Mouse (Mus musculus) liver, adult 2 months (tissue): Measurements from ENCODE around the gene Tm9sf3. TPM values are rescaled to one million over a fixed set of nuclear protein-coding genes. Genes with fewer than 3 reads are reported as not detected.

Experiments
- DNase-seq: peaks from one replicate; pipeline ENCODE4 v3.0.0-alpha.2; 2011; ENCODE audit warnings: low read depth, low spot score; ENCODE audit errors: extremely low read depth
- H3K27ac ChIP-seq: fragments of 200-500 bp; replicated peaks from 2 replicates; pipeline ENCODE4 v1.5.1; 2012; ENCODE audit warnings: low read depth, mild to moderate bottlenecking, control low read depth, inconsistent platforms, low read length; ENCODE audit not compliant: insufficient read depth
- H3K27me3 ChIP-seq: fragments of 200-500 bp; 2 replicates; pipeline ENCODE4 v1.6.1; 2012; ENCODE audit warnings: mild to moderate bottlenecking, moderate library complexity, low read length, inconsistent platforms; ENCODE audit not compliant: control insufficient read depth, insufficient read depth
- H3K36me3 ChIP-seq: fragments of 200-500 bp; 2 replicates; pipeline ENCODE4 v1.6.1; 2012; ENCODE audit warnings: low read length, inconsistent platforms; ENCODE audit not compliant: control insufficient read depth, insufficient read depth
- H3K4me1 ChIP-seq: fragments of 200-500 bp; 2 replicates; pipeline ENCODE4 v1.6.1; 2011; ENCODE audit warnings: low read length; ENCODE audit not compliant: control insufficient read depth, insufficient read depth
- H3K4me3 ChIP-seq: fragments of 200-500 bp; 2 replicates; pipeline ENCODE4 v1.5.1; 2011; ENCODE audit warnings: low read depth, mild to moderate bottlenecking, control low read depth, low read length, moderate library complexity; ENCODE audit not compliant: insufficient read depth
- H3K79me2 ChIP-seq: fragments of 200-500 bp; 2 replicates; pipeline ENCODE4 v1.6.1; 2012; ENCODE audit warnings: inconsistent platforms, mild to moderate bottlenecking, low read length, moderate library complexity; ENCODE audit not compliant: control insufficient read depth, insufficient read depth
- H3K9ac ChIP-seq: fragments of 200-500 bp; 2 replicates; pipeline ENCODE4 v1.6.1; 2012; ENCODE audit warnings: low read depth, mild to moderate bottlenecking, control low read depth, inconsistent platforms, low read length
- CTCF ChIP-seq: fragments of 200-500 bp; IDR thresholded peaks from 2 replicates; pipeline ENCODE4 v1.5.1; 2011; ENCODE audit warnings: low read depth, low read length, control low read depth
- POLR2A ChIP-seq: fragments of 200-500 bp; IDR thresholded peaks from 2 replicates; pipeline ENCODE4 v1.6.1; 2011; ENCODE audit warnings: low read length, control low read depth; ENCODE audit not compliant: insufficient read depth; ENCODE audit errors: extremely low read depth
- WGBS: fragments of 180-500 bp; shearing (Covaris S2); methylation state at CpG from one replicate; pipeline ENCODE4 v1.1.7; 2018; 5-methylcytosine and 5-hydroxymethylcytosine counted together
- polyA plus RNA-seq: library from polyadenylated mRNA; depleted of rRNA; stranded (reverse); fragments of >200 nt; gene quantifications from 2 replicates; pipeline ENCODE4 v1.2.3, GENCODE M21; 2012; rRNA removed
- total RNA-seq: library from RNA; depleted of rRNA; stranded (reverse); fragments of >200 nt; gene quantifications from 2 replicates; pipeline ENCODE4 v1.2.3, GENCODE M21; 2014; rRNA removed

Gene Tm9sf3
- total and polyA plus RNA-seq, 2 experiments, result 41.7 to 141 TPM

GRCm38 (mm10) chr19:41164447-41165095 is 99.2 kb downstream of the Tm9sf3 start:
- H3K79me2 ChIP-seq, result no peaks in the 10 kb centered on the region
- no peak overlapping the region for H3K4me3 ChIP-seq
- H3K27ac ChIP-seq, result no peak overlapping the region
- no peaks in the 10 kb centered on the region for H3K36me3 ChIP-seq
- peaks cover 3% of the 10 kb centered on the region; the same call in 1 of the 2 replicates for H3K27me3 ChIP-seq
- TF ChIP-seq POLR2A (no peak), CTCF (no peak)
- DNase-seq, result no peak
- H3K9ac ChIP-seq, result no peak overlapping the region
- 82% methylated on average over 10 of the region's 10 CpGs for WGBS
- H3K4me1 ChIP-seq, result no peaks in the 10 kb centered on the region

Other genes starting within 250 kb of the Tm9sf3 start
- 0.87 and 1.4 TPM in 2 replicates for gene Dntt, start 234.7 kb downstream of the Tm9sf3 start, total RNA-seq
- 0.39 and 1.0 TPM in 2 replicates for gene Dntt, start 234.7 kb downstream of the Tm9sf3 start, polyA plus RNA-seq
- not detected in 2 replicates for gene Opalin, start 186.9 kb downstream of the Tm9sf3 start, total RNA-seq
- not detected in 2 replicates for gene Opalin, start 186.9 kb downstream of the Tm9sf3 start, polyA plus RNA-seq
- gene Tll2, start 57.2 kb downstream of the Tm9sf3 start, total RNA-seq, result not detected in 2 replicates
- gene Tll2, start 57.2 kb downstream of the Tm9sf3 start, polyA plus RNA-seq, result not detected in 2 replicates
- gene Pik3ap1, start 121.1 kb upstream of the Tm9sf3 start, total RNA-seq, result 21.7 and 34.8 TPM in 2 replicates
- gene Pik3ap1, start 121.1 kb upstream of the Tm9sf3 start, polyA plus RNA-seq, result 25.4 and 31.9 TPM in 2 replicates
- 17.1 and 18.1 TPM in 2 replicates for gene Lcor, start 218.6 kb upstream of the Tm9sf3 start, total RNA-seq
- gene Lcor, start 218.6 kb upstream of the Tm9sf3 start, polyA plus RNA-seq, result 2.3 and 2.6 TPM in 2 replicates